Mouse (Mus musculus) ovary, adult 2 months (tissue): ENCODE data around the gene Ell. TPM values are rescaled to one million over a fixed set of nuclear protein-coding genes. Genes with fewer than 3 reads are reported as not detected.

ENCODE experiments used
- polyA plus RNA-seq: library from polyadenylated mRNA; depleted of rRNA; stranded (reverse); fragments of >200 nt; gene quantifications from 2 replicates; pipeline ENCODE4 v1.2.3, GENCODE M21; 2012; rRNA removed

Ell gene
- polyA plus RNA-seq = 33.7 and 35.4 TPM in 2 replicates

GRCm38 (mm10) chr8:70539077-70539813 is at the start of gene Ell:
Gene Ell, plus strand, starts transcription at chr8:70539457.

GRCm38 (mm10) chr8:70492664-70493640 is 46.3 kb upstream of the Ell start, which contains the start of gene Crlf1:
Gene Crlf1, plus strand, starts transcription at chr8:70493158.

DNA sequence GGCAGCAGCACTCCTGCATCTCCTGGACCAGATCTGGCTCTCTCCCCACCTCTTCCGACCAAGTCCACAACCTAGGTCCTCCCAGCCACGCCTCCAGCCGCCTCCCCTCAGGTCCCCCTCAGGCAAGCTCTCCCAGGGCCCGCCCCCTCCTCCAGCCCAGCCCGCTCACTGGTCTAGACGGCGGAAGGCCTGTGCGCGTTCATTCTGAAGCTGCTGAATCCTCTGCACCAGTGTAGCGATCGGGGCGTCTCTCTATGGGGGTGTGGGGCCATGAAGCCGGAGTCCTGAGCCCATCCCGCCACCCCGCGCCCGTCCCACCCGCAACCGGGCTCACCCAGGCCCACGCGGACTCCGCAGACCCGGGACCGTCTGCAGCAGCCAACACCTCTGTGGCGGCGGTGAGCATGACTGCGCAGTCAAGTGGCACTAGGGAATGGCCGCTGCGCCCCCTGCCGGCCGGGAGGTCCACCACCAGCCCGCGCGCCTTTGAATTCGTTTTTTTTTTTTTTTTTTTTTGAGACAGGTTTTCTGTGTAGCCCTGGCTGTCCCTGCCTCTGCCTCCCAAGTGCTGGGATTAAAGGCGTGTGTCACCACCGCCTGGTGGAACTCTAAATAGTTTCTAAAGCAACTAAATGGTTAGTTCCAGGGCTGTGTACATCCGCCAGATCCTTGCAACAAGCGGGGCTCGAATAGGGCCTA is 32.8 kb upstream of the Ell start, which contains the start of gene Rex1bd:
Gene Rex1bd, minus strand, starts transcription at position 425 of the 699 bp plus-strand sequence.

GRCm38 (mm10) chr8:70510228-70510915 is 28.9 kb upstream of the Ell start, which contains the start of gene Uba52:
Gene Uba52, minus strand, starts transcription at chr8:70510801.

DNA sequence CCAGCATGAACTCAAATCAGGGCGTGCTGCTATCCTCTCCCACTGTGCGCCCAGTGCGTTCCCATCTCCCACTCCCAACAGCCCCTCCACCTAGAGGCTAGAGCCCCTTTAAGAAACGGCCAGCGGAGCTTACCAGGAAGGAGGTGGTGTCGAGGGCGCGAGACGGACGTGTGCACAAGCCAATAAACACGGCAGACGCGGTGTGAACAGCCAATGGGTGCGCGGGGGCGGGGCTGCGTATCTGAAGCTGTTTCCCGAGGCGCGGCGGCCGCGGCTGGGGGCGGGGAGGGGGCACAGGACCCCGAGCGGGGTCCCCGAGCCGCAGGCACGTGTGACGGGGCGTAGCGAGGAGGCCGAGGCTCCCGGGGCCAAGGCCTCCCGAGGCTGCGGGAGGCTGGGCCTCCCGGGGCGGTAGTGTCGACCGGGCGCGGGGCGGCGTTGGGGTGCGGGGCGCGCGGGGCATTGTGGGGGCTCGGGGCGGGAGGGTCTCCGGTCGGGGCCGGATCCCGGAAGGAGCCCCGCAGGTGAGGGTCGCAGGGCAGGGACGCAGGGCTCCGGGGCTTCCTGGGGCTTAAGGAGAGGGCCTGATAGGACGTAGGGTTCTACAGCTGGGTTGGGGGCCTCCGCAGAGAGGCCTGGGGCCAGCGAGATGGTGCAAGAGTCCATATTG is 11.6 kb upstream of the Ell start, which contains the start of the genes Fkbp8 and Kxd1:
Gene Fkbp8, plus strand, starts transcription at position 213 of the 670 bp plus-strand sequence.
Gene Kxd1, minus strand, starts transcription at position 445 of the 670 bp plus-strand sequence.

GRCm38 (mm10) chr8:70593961-70594609 is 54.8 kb downstream of the Ell start, which contains the start of gene Isyna1:
Gene Isyna1, plus strand, starts transcription at chr8:70594373.

DNA sequence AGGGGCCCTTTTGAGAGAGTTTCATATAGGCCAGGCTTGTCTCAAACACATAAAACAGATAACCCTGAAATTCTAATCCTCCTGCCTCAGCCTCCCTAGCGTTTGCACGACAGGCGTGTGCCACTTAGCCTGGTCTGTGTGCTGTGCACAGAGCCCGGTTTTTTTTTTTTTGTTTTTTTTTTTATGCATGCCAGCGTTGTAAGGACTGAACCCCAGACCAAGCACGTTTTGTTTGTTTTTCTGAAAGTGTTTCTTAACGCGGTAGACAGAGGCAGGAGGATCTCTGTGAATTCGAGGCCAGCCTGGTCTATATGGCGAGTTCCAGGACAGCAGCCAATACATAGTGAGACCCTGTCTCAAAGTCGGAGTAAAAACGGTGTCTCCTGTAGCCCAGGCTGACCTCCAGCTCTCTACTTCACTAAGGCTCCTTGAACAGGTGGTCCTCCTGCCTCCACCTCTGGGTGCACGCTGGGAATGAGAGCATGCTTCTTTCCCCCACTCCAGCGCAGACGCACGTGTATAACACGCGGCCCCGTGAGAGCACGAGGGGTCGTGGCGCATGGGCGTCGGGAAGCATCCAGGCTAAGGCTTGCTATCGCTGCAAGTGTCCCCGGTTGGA is 69.6 kb downstream of the Ell start, which contains the start of gene Ssbp4:
Gene Ssbp4, minus strand, starts transcription at position 124 of the 619 bp plus-strand sequence.

DNA sequence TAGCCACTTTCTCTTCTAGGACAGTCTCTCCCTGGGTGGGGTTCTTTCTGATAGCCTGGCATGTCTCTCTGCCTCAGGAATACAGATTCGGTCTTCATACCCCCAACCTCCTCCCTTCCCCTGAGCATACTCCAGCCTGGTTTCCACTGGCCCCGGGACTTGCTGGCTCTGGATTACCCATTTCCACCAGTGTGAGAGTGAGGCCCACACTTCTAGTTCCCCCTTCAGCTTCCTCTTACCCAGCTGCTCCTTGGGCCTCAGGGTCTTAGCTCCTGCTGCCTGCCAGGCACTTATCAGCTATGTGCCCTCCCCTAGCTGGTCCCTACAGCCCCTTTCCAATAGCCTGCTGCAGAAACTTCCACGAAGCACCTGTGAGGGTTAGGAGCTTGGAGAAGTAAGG is 76.6 kb downstream of the Ell start, which contains the start of gene Lrrc25:
Gene Lrrc25, plus strand, starts transcription at position 262 of the 400 bp plus-strand sequence.

GRCm38 (mm10) chr8:70632346-70632892 is 93.2 kb downstream of the Ell start, which contains the start of gene Gdf15:
Gene Gdf15, minus strand, starts transcription at chr8:70632456.

Other genes with a start within 250 kb of the Ell start
- 66.3 and 70.5 TPM in 2 replicates for gene Ddx49, start 237.0 kb upstream of the Ell start, polyA plus RNA-seq
- gene Cope, start 236.9 kb upstream of the Ell start, polyA plus RNA-seq = 699 and 783 TPM in 2 replicates
- gene Cers1, start 223.7 kb upstream of the Ell start, polyA plus RNA-seq = 12.7 and 13.9 TPM in 2 replicates
- 10.9 and 13.0 TPM in 2 replicates for gene Gdf1, start 209.6 kb upstream of the Ell start, polyA plus RNA-seq
- gene Upf1, start 186.2 kb upstream of the Ell start, polyA plus RNA-seq = 47.4 and 47.9 TPM in 2 replicates
- gene Comp, start 165.9 kb upstream of the Ell start, polyA plus RNA-seq = 2.6 and 8.5 TPM in 2 replicates
- gene Crtc1, start 99.9 kb upstream of the Ell start, polyA plus RNA-seq = 69.5 and 70.0 TPM in 2 replicates
- 132 and 154 TPM in 2 replicates for gene Klhl26, start 62.5 kb upstream of the Ell start, polyA plus RNA-seq
- gene Tmem59l, start 52.1 kb upstream of the Ell start, polyA plus RNA-seq = 2.3 and 4.0 TPM in 2 replicates
- 11.6 and 22.8 TPM in 2 replicates for gene Crlf1, start 46.3 kb upstream of the Ell start, polyA plus RNA-seq
- 333 and 372 TPM in 2 replicates for gene Rex1bd, start 32.7 kb upstream of the Ell start, polyA plus RNA-seq
- 989 and 1,155 TPM in 2 replicates for gene Uba52, start 28.7 kb upstream of the Ell start, polyA plus RNA-seq
- 685 and 705 TPM in 2 replicates for gene Fkbp8, start 11.7 kb upstream of the Ell start, polyA plus RNA-seq
- 70.3 and 97.9 TPM in 2 replicates for gene Kxd1, start 11.5 kb upstream of the Ell start, polyA plus RNA-seq
- 867 and 914 TPM in 2 replicates for gene Isyna1, start 54.9 kb downstream of the Ell start, polyA plus RNA-seq
- gene Ssbp4, start 69.4 kb downstream of the Ell start, polyA plus RNA-seq = 426 and 602 TPM in 2 replicates
- gene Lrrc25, start 76.7 kb downstream of the Ell start, polyA plus RNA-seq = 11.0 and 12.7 TPM in 2 replicates
- gene Gdf15, start 93.0 kb downstream of the Ell start, polyA plus RNA-seq = 11.8 and 16.3 TPM in 2 replicates
- gene Pgpep1, start 120.9 kb downstream of the Ell start, polyA plus RNA-seq = 100 and 112 TPM in 2 replicates
- gene Lsm4, start 133.8 kb downstream of the Ell start, polyA plus RNA-seq = 179 and 190 TPM in 2 replicates
- 689 and 1,003 TPM in 2 replicates for gene Jund, start 159.5 kb downstream of the Ell start, polyA plus RNA-seq
- 0.03 TPM in 2 replicates for gene Iqcn, start 164.0 kb downstream of the Ell start, polyA plus RNA-seq
- 0.60 and 0.89 TPM in 2 replicates for gene Gm3336, start 179.1 kb downstream of the Ell start, polyA plus RNA-seq
- 3.5 and 6.5 TPM in 2 replicates for gene Pde4c, start 184.3 kb downstream of the Ell start, polyA plus RNA-seq
- gene Rab3a, start 215.2 kb downstream of the Ell start, polyA plus RNA-seq = 50.0 and 67.9 TPM in 2 replicates
- gene Mpv17l2, start 221.5 kb downstream of the Ell start, polyA plus RNA-seq = 210 and 274 TPM in 2 replicates
- 322 and 352 TPM in 2 replicates for gene Pik3r2, start 237.3 kb downstream of the Ell start, polyA plus RNA-seq